Mouse (Mus musculus): ENCODE results near the gene Agtpbp1.

DNA sequence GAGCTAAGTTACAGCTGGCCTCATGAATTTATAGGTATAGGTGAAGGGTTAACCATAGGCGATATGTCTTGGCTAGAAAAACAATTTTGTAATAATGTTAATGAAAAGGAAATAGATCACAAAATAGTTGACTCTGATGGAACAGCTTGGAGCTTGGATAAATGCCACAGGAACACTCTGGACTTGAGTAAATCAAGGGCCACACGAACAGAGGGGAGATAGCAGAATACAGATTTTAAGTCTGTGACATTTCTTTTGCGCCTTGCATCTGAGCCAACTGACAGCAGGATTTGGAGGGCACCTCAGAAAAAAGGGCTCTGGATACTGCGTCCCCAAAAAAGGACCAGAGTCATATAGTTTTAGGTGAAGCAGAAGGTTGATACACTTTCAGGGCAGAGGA lies 20.5 kb downstream of the Agtpbp1 start:
- TF ChIP-seq HCFC1 (IDR thresholded peaks at IDR 0.05; ENCODE audit: borderline replicate concordance, insufficient read depth, low read length) = no peak
- TF ChIP-seq ZC3H11A (IDR thresholded peaks at IDR 0.05; ENCODE audit: borderline replicate concordance, low read depth, low read length) = no peak
- no peak for TF ChIP-seq ZNF384 (IDR thresholded peaks at IDR 0.05; ENCODE audit: low read depth, low read length)
